Mouse (Mus musculus): ENCODE measurements around the gene Rftn1.

Gene Rftn1

DNA sequence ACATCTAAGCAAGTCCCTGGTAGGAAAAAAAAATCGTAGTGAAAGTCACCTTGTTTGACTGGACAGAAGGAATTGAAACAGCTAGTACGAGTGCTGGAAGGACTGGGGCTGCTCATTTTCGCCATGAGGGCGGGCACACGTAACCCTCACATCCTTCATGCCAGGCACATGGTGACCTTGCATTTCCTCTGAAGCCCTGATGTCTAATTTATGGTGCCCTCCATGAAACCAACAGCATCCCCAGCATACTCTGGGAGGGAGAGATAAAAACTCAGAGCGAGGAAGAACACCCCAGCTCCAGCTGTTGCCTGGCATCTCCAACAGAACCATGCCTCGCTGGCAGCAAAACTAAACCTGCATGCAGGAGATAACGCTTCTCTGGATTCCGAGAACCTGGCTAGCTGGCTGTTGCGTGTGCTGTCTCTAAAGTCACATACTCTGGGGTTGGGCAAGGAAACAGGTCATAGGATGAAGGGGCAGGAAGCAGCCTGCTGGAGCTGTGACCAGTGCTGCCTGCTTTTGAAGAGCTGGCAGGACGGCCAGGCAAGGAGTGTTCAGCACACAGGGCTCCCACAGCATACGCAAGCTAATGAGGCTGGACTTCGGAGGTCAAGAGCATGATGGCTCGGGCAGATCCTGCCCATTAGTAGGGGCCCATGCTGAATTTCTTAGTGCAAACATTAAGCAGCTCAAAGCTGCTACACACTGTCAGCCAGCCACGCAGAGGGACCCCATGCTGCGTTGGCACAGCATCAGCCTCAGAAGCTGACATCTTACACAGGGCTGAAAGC lies 170.1 kb downstream of the Rftn1 start:
- DNase-seq (ENCODE audit: low spot score): no peak

DNA sequence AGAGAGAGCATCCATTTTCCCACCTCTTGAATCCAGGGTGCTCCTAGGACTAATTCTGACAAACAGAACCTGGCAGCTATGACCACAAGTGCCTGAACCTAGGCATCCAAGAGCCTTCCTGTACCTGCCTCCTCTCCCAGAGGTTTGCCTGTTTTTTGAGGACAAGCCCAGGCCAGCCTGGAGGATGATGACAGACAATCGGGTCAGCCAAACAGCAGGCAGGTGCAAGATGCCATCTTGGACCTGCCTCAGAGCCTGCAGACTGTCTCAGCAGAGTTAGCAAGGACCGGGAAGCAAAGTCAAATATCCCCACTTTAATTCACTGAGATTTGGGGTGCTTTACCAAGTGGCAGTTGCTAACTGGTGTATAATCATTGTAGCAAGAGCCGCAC lies 170.7 kb downstream of the Rftn1 start:
- no peak for DNase-seq (ENCODE audit: low spot score)

DNA sequence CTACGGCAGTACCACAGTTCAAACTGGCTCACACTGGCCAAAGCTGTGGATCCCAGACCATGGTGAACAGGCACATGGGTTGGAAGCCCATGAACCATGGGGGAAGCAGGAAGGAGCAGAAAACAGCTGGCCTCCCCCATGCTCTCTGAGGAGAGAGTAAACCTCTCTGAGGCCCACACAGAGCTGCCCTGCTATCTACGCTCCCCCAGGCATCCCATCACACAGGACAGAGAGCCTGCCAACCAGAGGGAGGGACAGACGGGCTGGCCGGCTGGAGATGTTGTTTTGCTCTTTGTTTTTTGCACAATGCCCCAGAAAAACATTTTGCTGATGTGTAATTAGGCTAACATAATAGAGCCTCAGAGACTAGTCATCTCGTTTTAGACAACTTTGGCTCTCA lies 171.4 kb downstream of the Rftn1 start:
- peak; percentile 34 for DNase-seq (ENCODE audit: low spot score)

DNA sequence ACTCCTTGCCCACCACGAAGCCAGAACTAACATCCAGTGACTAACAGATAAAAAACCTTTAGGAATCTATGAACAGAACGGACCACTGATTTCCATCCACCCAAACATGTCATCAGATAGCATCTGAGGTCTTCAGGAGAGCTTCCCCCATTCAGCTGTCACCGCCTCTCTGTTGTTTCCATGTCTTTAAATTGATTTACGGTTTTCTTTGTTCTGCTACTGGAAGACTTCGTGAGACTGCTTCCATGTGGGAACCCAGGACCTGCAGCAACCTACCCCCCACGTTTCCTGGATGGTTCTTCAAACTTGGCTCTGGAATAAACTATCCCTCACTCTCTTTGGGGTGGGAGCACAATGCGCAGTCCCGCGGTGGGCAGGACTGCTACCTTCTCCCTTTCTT lies 175.8 kb downstream of the Rftn1 start:
- DNase-seq (ENCODE audit: low spot score): no peak

DNA sequence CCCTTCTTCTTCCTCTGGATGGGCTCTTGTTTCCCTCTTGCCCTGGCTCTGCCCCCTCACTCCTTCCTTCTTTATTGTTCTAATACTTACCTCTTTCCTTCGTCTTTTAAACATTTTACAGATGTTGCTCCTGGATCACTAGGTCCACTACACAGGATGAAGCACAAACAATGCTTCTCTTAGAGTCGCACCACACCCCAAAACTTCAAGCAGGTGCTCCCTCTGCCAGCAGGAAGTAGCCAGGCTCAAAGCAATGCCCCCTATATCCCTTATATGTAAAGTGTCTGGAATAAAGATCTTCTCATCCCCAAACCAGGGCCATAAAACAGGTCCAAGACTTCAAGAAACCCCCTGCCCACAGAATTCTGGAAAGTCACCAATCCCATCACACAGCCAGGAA lies 176.6 kb downstream of the Rftn1 start:
- no peak for DNase-seq (ENCODE audit: low spot score)

DNA sequence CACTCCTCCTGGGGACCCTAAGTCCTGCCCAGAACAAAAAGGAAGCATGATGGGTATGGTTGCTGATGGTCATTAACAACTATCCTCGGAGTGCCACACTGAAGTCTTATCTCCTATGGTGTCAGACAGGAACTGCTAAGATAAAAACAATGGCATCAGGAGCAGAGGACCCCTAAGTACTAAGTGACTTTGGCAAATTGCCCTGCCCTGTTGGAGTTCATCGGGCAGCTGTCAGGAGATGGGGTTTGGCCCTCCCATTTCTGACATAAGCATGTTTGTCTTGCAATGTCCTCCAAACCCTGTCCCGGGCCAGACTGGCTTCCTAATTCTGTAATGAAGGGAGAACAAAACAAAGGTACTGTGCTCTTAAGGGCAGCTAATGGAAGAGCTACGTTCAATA lies 180.4 kb downstream of the Rftn1 start:
- DNase-seq (ENCODE audit: low spot score): no peak

DNA sequence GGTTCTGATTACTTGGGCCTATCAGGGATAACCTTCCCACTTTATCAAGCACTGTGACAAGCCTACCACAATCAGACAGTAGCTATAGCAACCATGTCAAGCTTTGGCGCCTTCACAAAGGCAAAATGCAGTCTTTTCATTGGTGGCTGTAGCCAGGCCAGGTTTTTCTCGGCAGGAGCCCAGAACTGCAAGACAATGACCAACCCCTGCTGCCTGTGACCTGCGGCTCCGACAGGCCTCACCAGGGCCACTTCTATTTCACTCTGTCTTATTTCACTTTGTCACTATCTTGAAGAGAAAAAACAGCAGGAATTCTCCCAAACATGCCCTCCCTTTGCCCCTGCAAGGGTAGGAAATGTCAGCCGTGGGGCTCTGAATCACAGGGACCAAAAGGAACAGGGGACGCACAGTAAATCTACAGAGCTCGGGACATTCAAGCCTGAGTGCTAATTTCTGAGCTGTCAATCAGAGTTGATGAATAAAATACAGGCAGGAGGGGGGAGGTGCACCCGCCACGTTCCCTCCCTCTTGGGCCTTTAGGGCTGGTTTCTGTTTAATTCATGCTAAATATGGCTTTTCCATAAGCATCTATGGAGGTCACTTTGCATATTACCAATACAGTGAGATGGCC lies 183.6 kb downstream of the Rftn1 start:
- no peak for DNase-seq (ENCODE audit: low spot score)

DNA sequence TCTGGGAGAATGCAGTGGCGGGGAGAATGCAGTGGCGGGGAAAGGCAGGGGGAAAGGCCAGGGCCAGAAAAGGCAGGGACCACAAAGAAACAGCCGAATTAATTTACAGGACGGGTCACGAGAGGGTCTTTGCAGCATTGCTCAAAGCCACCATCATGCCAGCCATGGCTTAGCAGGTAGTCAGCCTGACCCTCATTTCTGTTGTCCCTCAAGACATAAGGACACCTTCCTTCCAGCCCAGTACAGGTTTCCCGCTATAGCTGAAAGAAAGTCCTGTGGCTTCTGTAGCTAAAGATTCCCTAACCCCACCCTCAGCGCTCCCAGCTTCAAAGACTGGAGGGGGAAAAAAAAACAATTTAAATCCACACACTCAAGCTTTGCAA lies 184.1 kb downstream of the Rftn1 start:
- no peak for DNase-seq (ENCODE audit: low spot score)

DNA sequence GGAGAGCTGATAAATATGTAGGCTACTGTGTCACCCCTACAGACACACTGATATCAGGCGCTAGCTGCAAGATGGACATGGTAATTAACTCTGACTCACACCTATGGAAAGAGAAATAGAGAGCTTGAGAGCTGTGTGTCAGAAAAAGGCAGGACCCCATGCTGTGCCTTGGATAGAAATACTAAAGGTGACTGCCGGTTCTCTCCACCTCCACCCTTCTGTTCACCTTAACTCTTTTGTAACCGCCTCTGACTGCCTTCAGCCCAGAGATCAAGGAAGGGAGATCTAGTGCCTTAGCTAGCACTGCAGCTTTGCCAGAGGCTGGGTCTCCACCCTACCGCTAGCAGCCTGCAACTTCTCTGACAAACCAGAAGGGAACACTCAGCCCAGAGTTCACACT lies 187.3 kb downstream of the Rftn1 start:
- no peak for DNase-seq (ENCODE audit: low spot score)

DNA sequence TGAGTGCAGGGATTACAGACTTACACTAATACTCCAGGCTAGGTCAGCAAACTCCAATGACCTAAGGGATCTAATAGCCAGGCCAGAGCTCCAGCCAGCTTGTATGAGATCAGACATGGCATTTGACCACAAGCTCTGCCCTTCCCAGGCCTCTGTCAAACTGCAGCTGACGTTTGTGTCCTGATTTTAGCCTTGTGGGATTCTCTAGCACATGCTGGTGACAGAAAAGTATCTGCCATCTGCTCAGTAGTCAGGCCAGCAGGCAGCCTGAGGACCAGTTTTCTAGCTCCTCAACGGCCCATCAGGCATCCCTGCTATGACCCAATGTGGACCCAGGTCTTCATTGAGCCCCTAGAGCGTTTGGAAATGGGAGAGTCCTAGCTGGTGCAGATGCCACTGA lies 188.3 kb downstream of the Rftn1 start:
- no peak for DNase-seq (ENCODE audit: low spot score)

DNA sequence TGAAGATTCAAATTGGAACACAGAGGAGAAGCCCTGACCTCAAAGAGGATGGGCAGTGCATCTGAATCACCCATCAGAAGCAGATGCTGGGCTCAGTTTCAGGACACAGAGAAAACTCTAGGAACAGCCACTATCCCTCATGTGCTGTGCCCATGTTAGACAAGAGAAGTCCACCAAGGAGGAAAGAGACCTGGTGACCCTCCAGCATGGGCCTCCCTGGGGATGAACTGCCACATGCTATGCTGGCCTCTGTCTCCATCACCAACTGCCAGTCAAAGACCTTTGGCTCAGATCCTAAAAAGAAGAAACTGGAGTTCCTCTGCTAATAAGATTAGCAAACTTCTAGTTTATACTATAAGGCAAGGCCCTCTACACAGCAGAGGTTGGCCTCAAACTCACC lies 188.7 kb downstream of the Rftn1 start:
- no peak for DNase-seq (ENCODE audit: low spot score)

DNA sequence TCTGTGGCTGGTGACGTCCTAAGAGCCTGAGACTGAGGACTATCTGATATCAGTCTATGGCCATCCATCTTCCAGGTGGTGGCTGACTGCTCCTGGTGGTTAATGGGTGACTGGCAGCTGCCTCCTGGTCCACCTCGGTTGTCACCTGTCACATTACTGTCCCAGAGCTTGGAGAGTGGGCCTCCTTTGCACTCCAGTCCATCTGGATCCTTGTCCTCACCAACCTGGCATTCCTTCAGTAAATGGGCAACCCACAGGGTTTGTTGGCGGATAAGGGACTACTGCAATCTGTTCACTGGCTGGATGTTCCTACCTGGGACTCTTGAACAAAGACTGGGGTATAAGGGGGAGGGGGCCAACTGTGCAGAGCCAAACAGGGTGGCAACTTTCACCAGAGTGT lies 189.9 kb downstream of the Rftn1 start:
- no peak for DNase-seq (ENCODE audit: low spot score)

DNA sequence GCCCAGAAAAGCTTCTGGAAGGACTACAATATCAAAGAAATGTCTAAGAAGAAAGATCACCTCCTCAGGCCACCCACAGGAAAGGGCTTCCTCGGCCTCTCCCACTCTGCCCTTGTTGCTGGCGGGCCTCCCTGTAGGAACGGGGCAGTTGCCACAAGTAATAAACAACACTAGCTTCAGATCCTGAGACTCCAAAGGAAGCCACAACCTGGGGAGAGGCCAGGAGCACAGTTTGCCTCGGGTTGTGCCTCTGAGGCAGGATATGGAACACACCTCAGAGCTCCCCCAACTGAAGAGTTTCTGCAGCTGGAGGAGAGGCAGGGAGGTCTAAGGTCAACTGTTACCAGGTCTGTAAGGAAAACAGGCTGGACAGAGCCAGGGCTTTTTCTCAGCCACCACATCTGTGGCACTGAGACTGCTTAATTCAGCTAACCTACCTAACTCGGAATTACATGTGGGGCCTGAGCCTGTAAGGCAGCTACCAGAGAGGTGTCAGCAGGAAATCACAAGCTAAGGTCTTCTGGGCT lies 193.8 kb downstream of the Rftn1 start:
- no peak for DNase-seq (ENCODE audit: low spot score)

DNA sequence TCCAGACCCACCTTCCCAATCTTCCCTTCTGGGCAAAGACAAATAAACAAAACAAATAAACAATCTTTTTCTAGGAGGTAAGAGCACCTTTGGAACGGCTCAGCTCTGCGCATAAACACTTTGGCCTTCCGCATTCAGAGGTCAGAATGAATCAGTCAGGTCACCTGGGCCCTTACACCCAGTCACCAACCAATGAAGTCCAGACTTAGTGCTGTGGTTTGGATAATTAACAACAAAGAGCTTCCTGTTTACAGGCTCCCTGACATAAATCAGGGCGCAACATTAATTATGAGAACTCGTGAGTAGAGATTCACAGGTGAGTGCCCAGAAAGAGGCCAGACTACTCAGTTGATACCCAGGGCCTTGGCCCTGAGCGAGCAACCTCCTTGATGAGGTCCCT lies 194.4 kb downstream of the Rftn1 start:
- no peak for DNase-seq (ENCODE audit: low spot score)

DNA sequence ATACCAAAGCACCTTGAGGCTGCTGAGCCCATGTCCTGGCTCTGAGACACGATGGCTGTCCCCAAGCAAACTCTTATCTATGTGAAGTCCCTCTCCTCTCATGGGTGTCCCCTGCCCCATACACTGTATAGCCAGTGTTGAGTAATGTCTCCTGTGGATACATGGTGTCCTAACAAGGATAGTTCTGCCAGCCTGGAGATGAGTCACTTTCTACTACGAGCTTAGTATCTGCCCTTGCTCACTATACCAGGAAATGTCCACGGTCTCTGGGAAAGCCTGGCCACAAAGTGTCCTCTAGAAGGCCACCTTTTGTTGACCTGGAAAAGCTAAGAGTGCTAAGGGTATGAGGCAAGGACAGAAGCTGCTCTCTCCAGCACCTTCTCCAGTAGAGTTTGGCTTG lies 195.2 kb downstream of the Rftn1 start:
- DNase-seq (ENCODE audit: low spot score): no peak

DNA sequence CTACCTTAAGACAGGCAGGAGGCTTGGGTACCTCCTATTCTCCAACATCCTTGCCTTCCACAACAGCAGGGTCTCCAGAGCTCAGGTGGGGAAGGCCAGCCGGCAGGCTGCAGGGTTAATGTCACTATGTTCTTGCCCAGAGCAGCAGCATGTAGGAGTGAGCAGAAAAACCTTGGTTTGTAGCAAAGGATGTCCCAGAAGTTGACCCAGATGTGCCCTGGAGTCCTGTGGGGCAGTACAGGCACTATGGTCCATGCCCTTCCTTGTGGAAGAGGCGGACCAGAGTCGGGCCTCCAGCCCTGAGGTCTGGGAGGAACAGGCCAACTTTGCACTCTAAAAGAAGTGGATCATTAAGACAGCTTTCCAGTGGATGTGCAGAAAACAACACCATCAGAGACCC lies 196.8 kb downstream of the Rftn1 start:
- DNase-seq (ENCODE audit: low spot score): no peak

DNA sequence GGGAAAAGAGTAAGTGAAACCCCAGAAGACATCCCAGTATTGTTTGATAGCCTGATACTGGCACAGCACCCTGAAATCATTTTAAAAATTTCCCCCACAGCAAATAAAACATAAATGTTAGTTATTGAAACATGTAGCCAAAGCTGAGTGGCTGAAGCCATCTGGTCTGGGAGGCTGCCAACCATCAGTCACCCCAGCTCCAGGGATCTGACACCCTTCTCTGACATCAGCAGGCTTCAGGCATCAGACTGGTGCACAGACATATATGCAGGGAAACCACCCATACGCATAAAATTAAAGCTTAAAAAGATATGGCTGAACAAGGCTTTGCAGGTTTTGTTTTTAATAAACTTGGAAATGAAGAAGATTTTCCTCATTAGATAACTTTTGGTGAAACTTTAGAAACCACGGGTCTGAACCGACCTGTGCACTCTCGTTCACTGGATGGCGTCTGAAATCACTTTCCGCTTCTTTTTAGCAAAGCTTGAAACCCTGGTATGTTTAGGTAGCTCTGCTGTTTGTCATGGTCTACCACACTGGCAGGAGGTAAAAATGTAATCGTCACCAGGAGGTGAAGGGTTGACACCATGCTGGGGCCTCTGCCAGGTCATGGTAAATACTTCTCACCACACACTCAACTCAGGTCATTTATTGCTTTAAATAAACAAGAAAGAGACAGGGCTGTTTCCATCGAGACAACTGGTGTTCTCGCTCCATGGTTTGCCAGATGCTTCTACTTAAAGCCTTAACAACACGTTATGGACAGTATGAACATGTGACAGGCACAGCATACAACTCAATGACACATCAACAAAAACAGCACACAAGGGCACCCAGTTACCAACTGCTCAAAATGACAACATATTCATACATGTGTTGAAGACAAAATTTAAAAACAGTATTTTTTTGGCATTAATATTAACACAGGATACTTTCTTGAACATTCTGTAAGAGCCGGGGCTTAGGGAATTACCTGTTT lies 197.6 kb downstream of the Rftn1 start:
- DNase-seq (ENCODE audit: low spot score): no peak

DNA sequence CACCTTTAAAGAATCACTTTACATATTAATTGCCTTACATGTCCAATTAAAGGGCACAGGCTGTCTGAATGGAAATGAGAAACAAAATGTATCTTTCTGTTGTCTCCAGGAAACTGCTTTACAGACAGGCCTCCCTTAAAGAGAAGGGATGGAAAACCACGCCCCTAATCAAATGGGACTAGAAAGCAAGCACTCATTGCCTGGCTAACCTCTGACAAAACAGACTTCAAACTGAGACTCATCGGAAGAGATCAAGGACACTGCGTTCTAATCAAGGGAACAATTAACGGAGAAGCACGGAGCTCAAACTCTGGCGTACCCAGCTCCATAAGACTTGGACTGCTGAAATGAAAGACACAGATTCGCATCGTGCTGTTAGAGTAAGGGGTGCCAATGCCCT lies 200.9 kb downstream of the Rftn1 start:
- no peak for DNase-seq (ENCODE audit: low spot score)

DNA sequence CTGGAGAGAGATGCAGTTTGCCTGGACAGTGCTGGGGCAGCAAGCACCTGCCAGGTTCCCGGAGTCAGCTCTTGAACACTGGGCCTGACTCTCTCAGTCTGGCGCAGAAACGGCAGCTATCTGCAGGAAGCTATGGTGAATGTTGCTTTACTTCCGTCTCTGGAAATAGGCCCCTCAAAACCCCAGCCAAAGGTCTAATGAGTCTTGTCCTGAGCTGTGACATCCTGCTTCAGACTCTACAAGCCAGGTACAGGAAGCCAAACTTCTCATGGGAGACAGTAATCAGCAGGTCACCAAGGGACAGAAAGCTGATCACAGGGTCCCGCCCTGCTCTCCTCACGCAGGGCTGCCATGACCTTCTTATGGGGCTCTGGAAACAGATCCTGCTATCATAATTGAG lies 203.4 kb downstream of the Rftn1 start:
- DNase-seq (ENCODE audit: low spot score): no peak

DNA sequence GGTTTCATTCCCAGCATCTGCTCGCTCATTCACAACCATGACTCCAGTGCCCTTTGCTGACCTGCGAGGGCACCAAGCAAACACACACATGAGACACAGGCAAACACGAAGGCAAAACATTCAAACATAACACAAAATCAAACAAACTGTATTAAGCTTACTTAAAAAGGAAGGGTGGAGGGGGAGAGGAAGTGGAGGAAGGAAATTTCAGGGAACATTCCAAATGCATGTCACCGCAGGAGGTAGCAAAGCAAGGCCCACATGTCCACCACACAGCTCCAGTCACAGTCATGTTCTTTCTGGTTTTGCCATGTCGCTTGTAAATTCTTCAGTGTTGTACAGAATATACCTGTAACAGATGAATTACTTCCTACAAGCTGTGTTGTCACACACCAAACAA lies 207.0 kb downstream of the Rftn1 start:
- no peak for DNase-seq (ENCODE audit: low spot score)

DNA sequence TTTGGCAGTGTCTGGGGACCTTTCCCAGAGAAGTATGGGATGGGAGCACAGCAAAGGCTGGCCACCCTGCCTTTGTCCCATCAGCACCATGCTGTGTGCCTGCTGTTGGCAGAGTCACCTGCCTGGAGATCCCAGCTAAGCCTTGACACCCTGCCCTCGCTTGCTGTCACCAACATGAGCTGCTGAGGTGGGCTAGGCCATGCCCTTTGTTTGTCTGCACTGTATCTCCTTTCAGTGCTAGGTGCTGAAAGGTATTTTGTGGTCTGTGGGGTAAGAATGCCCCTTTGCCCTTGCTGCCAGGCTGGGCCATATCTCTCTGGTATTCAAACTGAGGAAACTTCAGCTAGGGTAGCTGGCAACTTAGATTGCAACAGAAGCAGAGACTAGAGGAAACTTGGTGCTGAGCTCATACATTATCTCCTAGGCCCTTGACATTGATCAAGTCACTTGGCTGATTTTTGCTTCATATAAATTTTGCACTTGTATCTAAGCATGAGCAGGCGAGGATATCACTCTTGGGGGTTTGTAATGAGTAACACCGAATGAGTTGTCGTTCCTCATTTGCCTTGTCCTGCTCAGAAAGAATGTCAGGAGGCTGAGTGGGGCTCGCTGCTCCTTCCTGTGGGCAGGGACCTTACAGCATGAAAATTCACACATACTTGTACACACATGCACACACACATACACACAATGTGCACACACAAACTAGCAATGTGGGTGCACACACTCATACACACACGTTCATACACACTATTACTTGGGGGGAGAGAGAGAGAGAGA lies 207.7 kb downstream of the Rftn1 start:
- DNase-seq (ENCODE audit: low spot score): no peak

DNA sequence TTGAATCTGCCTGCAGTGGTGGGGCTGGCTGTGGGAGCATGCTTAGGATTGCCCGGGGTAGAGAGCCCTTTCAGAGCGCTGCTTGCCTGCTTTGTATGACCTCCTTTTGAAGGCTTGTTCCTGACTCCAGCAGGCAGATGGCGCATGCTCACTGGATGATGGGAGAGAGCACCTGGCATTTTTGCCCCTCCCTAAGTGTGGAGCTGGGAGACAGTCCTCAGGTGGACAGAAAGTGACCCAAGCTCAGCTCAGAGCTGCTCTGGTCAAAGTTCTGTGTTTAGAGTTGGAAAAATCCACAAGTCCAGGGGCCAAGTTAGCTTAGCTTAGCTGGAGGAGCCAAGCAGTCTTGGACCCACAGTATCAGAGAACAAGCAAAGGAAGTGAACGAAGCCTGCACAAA lies 208.9 kb downstream of the Rftn1 start:
- no peak for DNase-seq (ENCODE audit: low spot score)

All from left cerebral cortex, adult 11 months (tissue).